Mouse (Mus musculus) frontal cortex, postnatal 10 days (tissue): ENCODE measurements at regions not wholly inside any gene's neighbourhood (a gene's known extent, or its start where the extent isn't known, plus 50 kb on each side); places are given as distances from the start of the nearest gene placed in this dataset.
A peak's percentile ranks its signal among the peaks of the same experiment; 100 is the strongest.

Experiments used
- DNase-seq, 2 experiments: peaks; one replicate each; pipeline ENCODE4 v3.0.0; 2022; ENCODE audit warnings: low spot score in 2 of 2, mixed read lengths in 1 of 2

DNA sequence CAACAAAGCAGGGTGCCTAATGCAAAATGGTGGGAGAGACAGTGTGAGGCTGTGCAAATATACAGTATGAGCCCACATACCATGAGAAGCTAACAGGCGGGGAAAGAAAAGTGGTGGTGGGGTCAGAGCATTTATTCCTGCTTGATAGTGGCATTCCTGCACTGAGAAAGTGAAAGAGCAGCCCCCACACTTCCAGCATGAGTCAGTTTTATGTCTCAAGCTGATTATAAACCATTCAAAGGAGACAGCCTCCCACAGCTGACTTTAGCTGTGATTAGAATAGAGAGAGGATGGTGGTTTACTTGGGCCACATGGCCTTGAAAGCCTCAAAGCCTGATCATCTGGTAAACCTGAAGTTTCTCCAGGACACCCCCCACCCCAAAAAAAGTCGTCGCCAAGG is 64.4 kb downstream of the Gm43517 start:
- no peak for DNase-seq

DNA sequence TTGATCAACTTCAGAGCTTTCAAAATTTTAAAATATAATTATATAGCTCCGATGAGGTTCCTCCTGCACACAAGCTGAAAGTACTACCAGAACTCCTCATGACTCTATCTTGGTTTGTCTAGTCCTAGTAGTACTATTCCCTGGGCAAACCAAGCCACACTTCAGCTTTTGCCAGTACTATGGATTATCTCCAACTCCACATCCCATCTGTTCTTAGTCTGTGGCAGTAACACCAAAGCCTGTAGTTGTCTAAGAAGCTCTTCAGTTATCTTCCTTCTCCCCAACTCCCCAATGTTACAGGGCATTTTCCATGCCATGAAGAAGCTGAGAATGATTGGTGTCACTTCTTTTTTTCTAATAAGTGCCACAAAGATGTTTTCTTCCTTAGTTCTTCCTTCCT is 83.1 kb downstream of the Gm43517 start:
- no peak for DNase-seq

DNA sequence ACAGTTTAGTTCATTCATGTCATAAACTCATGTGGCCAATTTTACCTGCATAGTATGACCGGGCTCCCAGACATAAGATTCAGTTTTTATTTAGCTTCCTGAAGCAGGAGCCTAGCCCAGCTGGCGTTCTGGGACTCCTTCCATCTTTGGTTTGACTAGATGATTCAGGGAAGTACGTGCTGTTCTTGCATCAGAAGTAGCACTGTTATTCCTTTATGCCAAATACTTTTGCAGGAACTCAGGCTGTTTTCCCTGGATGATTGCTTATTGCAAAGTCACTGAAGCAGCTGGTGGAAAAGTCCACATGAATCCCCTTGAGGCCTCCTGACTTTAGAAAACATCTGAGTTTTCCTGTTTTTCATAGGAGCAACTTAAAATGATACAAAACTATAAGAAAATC is 88.4 kb downstream of the Gm43517 start:
- peak; percentile 14 to 29 for DNase-seq

DNA sequence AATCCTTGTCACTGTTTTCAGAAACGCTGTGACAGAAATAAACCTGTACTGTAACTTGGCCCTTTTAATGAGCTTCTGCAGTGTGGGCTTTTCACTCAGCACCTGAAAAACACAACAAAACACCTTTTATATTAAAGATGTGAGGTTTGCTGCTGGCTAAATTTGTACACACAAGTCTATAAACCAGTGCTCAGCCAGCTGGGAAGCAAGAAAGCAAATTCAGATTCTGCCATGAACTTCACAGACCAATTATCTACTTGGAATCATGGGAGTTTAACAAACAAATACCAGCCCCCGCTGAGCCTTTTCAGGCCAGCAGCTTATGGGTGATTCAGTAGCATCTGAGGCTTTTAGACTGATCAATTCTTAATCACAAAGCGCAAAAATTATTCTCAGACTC is 95.7 kb downstream of the Gm43517 start:
- DNase-seq: no peak

DNA sequence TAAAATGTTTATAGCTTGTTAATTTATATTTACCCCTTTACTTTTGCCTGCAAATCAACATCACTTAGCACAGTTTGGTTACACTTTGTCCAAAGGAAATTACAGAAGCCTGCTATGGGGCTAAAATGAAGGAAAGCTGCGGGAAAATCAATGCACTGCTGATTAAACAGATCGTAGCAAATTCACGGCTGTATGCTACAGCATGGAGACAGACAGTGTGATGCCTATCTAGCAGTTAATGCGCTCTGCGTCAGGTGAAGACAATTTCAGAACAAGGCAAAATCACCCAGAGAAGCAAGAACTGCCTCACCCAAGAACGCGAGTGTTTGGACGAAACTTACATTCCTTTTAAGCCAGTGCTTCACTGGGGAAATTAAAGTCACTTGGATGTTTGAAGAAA is 96.2 kb downstream of the Gm43517 start:
- no peak for DNase-seq

DNA sequence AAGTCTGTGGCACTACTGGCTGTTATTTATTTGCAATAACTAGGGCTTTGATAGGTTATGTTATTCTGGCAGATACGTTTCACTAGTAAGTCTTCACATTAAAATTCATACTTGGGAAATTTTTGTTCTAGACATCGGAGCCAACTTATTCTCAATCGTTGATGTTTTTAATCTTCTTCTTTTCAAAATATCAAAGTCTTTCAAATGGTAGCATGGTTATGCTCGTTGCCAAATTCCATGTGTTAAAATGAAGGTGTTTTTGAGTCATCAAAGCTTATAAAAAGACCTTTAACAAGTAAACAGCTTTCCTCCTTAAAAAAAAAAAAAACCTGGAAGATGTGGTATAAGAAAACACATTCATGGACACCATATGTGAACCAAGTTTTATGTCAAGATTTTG is 97.4 kb downstream of the Gm43517 start:
- DNase-seq: no peak

GRCm38 (mm10) chr12:49484070-49484770 is 99.2 kb downstream of the Gm43517 start:
- DNase-seq: no peak

DNA sequence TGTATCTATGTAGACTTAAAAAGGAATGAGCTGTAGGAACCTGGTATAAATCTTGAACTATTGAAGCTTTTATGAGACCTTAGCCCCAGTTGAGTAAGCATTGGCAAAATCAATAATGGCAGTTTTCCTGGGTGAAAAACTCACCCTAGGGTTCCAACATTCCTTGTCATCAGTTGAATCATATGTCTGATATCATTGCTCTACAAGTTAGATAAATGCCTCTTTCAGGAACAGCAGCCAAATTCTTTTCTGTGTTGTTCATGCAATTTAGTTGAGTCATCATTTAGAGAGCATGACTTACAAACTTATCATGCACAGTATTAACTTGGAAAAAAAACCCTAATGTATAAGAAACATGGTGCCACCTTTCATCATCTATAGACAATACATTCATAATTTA is 128.2 kb downstream of the Gm43517 start:
- DNase-seq: no peak

DNA sequence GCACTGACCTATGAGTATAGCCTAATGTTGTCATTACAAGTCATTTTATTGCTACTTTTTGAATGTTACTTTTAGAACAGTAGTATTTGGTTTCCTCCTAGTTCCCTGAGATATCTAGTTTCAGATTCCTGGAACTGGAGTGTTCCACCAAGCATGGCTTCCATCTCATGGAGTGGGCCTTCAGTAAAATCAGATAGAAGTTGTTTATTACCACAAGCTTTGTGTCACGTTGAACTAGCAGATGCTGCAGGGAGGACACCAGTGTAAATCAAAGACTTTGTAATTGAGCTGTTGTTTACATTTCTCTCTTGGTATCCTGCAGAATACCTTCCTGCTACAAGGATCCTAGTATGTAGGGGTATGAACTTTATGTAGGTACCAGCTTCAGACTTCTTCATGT is 129.6 kb downstream of the Gm43517 start:
- no peak for DNase-seq
